Mouse (Mus musculus): ENCODE measurements around the gene Ntn4. TPM values are rescaled to one million over a fixed set of nuclear protein-coding genes. Genes with fewer than 3 reads are reported as not detected.

Ntn4 gene
- polyA plus RNA-seq, 1 experiment from 2014 or later, result 0.64 TPM

DNA sequence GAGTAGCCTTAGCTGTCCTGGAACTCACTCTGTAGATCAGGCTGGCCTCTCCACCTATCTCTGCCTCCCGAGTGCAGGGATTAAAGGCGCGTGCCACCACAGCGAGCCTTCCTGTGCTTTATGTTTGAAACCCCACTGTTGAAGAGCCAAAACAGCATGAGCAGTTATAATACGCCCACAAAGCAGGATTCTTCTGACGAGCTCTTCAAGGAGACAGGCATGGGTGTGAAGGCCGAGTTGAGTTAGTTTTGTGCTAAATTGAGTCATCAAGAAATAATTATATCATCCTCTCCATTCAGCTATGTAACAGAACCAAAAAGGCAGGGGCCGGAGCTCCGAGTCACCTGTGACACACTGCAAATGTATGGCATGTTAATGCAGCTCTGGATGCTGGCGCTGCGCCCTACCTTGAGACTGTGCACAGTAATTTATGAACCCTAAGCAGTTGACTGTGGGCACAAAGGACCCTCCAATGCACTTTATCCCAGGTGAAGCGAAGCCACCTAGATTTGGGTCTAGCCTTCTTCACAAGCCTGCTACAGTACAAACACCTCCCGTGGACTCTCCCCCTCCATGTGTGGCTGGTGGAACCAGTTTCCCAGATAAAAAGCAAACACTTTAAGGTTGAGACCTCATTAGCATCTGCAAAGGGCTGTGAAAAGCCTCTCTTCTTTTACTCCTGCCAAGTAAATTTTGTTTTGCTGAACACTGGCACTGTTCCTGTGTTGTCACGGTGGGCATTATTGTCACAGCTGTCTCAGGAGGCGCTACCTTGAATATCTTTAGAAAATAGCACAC lies 142.9 kb downstream of the Ntn4 start:
- H3K9me3 ChIP-seq (replicated peaks; ENCODE audit: control insufficient read depth, low read length), result no peaks in the 10 kb centered on the region

More for the DNA sequence above, 142.9 kb downstream of the Ntn4 start:
- H3K4me1 ChIP-seq (ENCODE audit: control insufficient read depth, insufficient read depth, low read length), result no peaks in the 10 kb centered on the region
- no peak overlapping the region for H3K4me3 ChIP-seq (ENCODE audit: low read depth, low read length)
- H3K27me3 ChIP-seq (ENCODE audit: control insufficient read depth, insufficient read depth, low read length), result no peaks in the 10 kb centered on the region
- WGBS (ENCODE audit: insufficient replicate concordance), result 69% methylated on average over 15 of the region's 15 CpGs
- H3K9ac ChIP-seq (ENCODE audit: low read depth, low read length), result no peak overlapping the region
- ATAC-seq (replicated peaks; ENCODE audit: insufficient number of reproducible peaks, low FRiP score, low TSS enrichment), result no peak
- H3K36me3 ChIP-seq (ENCODE audit: control insufficient read depth, insufficient read depth, low read length), result no peaks in the 10 kb centered on the region
- no peak overlapping the region for H3K4me2 ChIP-seq
- H3K27ac ChIP-seq (ENCODE audit: low read depth, low read length), result no peak overlapping the region

Other genes with a start within 250 kb of the Ntn4 start
- 274 and 286 TPM in 2 replicates for gene Lta4h, start 187.3 kb upstream of the Ntn4 start, polyA plus RNA-seq (2014; fragmentation: Nextera tagmentation; extraction: Ambion mirVana)
- gene Hal, start 151.9 kb upstream of the Ntn4 start, polyA plus RNA-seq (2014; fragmentation: Nextera tagmentation; extraction: Ambion mirVana), result not detected in 2 replicates
- 0.23 and 0.24 TPM in 2 replicates for gene Amdhd1, start 100.6 kb upstream of the Ntn4 start, polyA plus RNA-seq (2014; fragmentation: Nextera tagmentation; extraction: Ambion mirVana)
- gene Ccdc38, start 100.0 kb upstream of the Ntn4 start, polyA plus RNA-seq (2014; fragmentation: Nextera tagmentation; extraction: Ambion mirVana), result 0.19 and 0.21 TPM in 2 replicates
- 92.0 and 98.2 TPM in 2 replicates for gene Snrpf, start 51.0 kb upstream of the Ntn4 start, polyA plus RNA-seq (2014; fragmentation: Nextera tagmentation; extraction: Ambion mirVana)
- 1.1 and 1.3 TPM in 2 replicates for gene Usp44, start 190.9 kb downstream of the Ntn4 start, polyA plus RNA-seq (2014; fragmentation: Nextera tagmentation; extraction: Ambion mirVana)

Measured in heart, embryonic 11.5 days (tissue).